Mouse (Mus musculus): ENCODE measurements around the gene Agbl4. TPM values are rescaled to one million over a fixed set of nuclear protein-coding genes. Genes with fewer than 3 reads are reported as not detected.

Agbl4 gene
- polyA plus RNA-seq, 1 experiment, result 79.8 TPM

DNA sequence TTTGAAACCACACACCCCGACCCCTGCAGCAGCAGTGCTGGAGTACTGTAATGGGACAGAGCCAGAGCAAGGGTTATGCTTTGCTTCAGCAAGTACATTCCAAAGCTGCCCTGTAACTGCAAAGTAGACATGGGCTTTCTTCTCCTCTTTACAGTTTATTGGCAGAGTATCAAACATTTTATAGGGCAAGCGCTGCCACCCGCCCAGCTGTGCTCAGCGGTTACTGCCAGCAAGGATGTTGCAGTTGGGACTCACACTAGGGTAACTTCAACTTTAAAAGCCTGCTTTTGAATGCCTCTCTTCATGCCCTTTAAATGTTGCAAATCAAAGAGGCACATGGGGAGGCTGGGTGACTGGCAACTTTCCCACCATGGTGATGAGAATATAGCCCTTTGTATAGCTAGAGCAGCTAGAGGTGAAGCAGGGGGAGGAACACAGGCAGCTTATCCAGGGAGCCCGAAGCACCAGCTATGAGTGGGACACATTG is 1293.6 kb downstream of the Agbl4 start:
- TF ChIP-seq CTCF (IDR thresholded peaks at IDR 0.05; ENCODE audit: control insufficient read depth, insufficient read depth, insufficient replicate concordance, low read depth, low read length) (no peak), POLR2A (IDR thresholded peaks at IDR 0.05; ENCODE audit: control insufficient read depth, low read depth, low read length) (no peak)
- no peak overlapping the region for H3K27ac ChIP-seq (ENCODE audit: control insufficient read depth, insufficient read depth, low read depth, low read length)
- H3K4me1 ChIP-seq (ENCODE audit: control insufficient read depth, insufficient read depth, low read length), result no peaks in the 10 kb centered on the region
- H3K27me3 ChIP-seq (ENCODE audit: control insufficient read depth, insufficient read depth, low read length), result no peaks in the 10 kb centered on the region
- no peaks in the 10 kb centered on the region for H3K36me3 ChIP-seq (ENCODE audit: control insufficient read depth, insufficient read depth, low read length)
- no peak overlapping the region for H3K4me3 ChIP-seq (ENCODE audit: control insufficient read depth, low read depth, low read length)

GRCm38 (mm10) chr4:111701381-111701780 is 1303.9 kb downstream of the Agbl4 start:
- TF ChIP-seq POLR2A (IDR thresholded peaks at IDR 0.05; ENCODE audit: control insufficient read depth, low read depth, low read length), result no peak
- TF ChIP-seq CTCF (IDR thresholded peaks at IDR 0.05; ENCODE audit: control insufficient read depth, insufficient read depth, insufficient replicate concordance, low read depth, low read length), result no peak
- H3K4me3 ChIP-seq (ENCODE audit: control insufficient read depth, low read depth, low read length), result no peak overlapping the region
- H3K27ac ChIP-seq (ENCODE audit: control insufficient read depth, insufficient read depth, low read depth, low read length), result no peak overlapping the region
- no peaks in the 10 kb centered on the region for H3K27me3 ChIP-seq (ENCODE audit: control insufficient read depth, insufficient read depth, low read length)
- H3K4me1 ChIP-seq (ENCODE audit: control insufficient read depth, insufficient read depth, low read length), result no peaks in the 10 kb centered on the region
- H3K36me3 ChIP-seq (ENCODE audit: control insufficient read depth, insufficient read depth, low read length), result no peaks in the 10 kb centered on the region

GRCm38 (mm10) chr4:111704126-111704525 is 1306.7 kb downstream of the Agbl4 start:
- Histone ChIP-seq H3K27me3 (ENCODE audit: control insufficient read depth, insufficient read depth, low read length) (no peaks in the 10 kb centered on the region), H3K4me1 (ENCODE audit: control insufficient read depth, insufficient read depth, low read length) (no peaks in the 10 kb centered on the region), H3K27ac (ENCODE audit: control insufficient read depth, insufficient read depth, low read depth, low read length) (no peak overlapping the region), H3K36me3 (ENCODE audit: control insufficient read depth, insufficient read depth, low read length) (no peaks in the 10 kb centered on the region), H3K4me3 (ENCODE audit: control insufficient read depth, low read depth, low read length) (no peak overlapping the region)
- TF ChIP-seq POLR2A (IDR thresholded peaks at IDR 0.05; ENCODE audit: control insufficient read depth, low read depth, low read length) (no peak), CTCF (IDR thresholded peaks at IDR 0.05; ENCODE audit: control insufficient read depth, insufficient read depth, insufficient replicate concordance, low read depth, low read length) (no peak)

- Histone ChIP-seq H3K4me1 (ENCODE audit: control insufficient read depth, insufficient read depth, low read length) (no peaks in the 10 kb centered on the region), H3K36me3 (ENCODE audit: control insufficient read depth, insufficient read depth, low read length) (no peaks in the 10 kb centered on the region), H3K27me3 (ENCODE audit: control insufficient read depth, insufficient read depth, low read length) (no peaks in the 10 kb centered on the region), H3K4me3 (ENCODE audit: control insufficient read depth, low read depth, low read length) (no peak overlapping the region), H3K27ac (ENCODE audit: control insufficient read depth, insufficient read depth, low read depth, low read length) (no peak overlapping the region)
- TF ChIP-seq POLR2A (IDR thresholded peaks at IDR 0.05; ENCODE audit: control insufficient read depth, low read depth, low read length) (no peak), CTCF (IDR thresholded peaks at IDR 0.05; ENCODE audit: control insufficient read depth, insufficient read depth, insufficient replicate concordance, low read depth, low read length) (no peak)
Measured at GRCm38 (mm10) chr4:111704975-111705374, 1307.5 kb downstream of the Agbl4 start.

Other genes starting within 250 kb of the Agbl4 start
- gene Elavl4, start 45.8 kb upstream of the Agbl4 start, polyA plus RNA-seq (2012; rRNA removed), result 5.0 and 6.0 TPM in 2 replicates

Measured in testis, adult 2 months (tissue).